Mouse (Mus musculus): Measurements from ENCODE around the gene Prr5l.
A peak's percentile ranks its signal among the peaks of the same experiment; 100 is the strongest.

The Prr5l gene

GRCm38 (mm10) chr2:101881471-101882162 lies 1.2 kb downstream of the Prr5l start:
- no peak for DNase-seq (ENCODE audit: low read depth, low spot score)

- DNase-seq (ENCODE audit: low read depth, low spot score) = peak; percentile 34
Observed at GRCm38 (mm10) chr2:101871179-101871578, 11.6 kb downstream of the Prr5l start.

- no peak for DNase-seq (ENCODE audit: low read depth, low spot score)
Observed at GRCm38 (mm10) chr2:101868683-101869082, 14.1 kb downstream of the Prr5l start.

GRCm38 (mm10) chr2:101862219-101863123 lies 20.4 kb downstream of the Prr5l start:
- DNase-seq (ENCODE audit: low read depth, low spot score) = no peak

- no peak for DNase-seq (ENCODE audit: low read depth, low spot score)
Observed at GRCm38 (mm10) chr2:101860920-101861485, 21.8 kb downstream of the Prr5l start.

GRCm38 (mm10) chr2:101856174-101856573 lies 26.7 kb downstream of the Prr5l start:
- DNase-seq (ENCODE audit: low read depth, low spot score) = no peak

GRCm38 (mm10) chr2:101854792-101855191 lies 28.0 kb downstream of the Prr5l start:
- DNase-seq (ENCODE audit: low read depth, low spot score) = no peak

- no peak for DNase-seq (ENCODE audit: low read depth, low spot score)
Observed at GRCm38 (mm10) chr2:101842756-101843155, 40.1 kb downstream of the Prr5l start.

GRCm38 (mm10) chr2:101834816-101835523 lies 47.9 kb downstream of the Prr5l start:
- no peak for DNase-seq (ENCODE audit: low read depth, low spot score)

GRCm38 (mm10) chr2:101832361-101832760 lies 50.5 kb downstream of the Prr5l start:
- no peak for DNase-seq (ENCODE audit: low read depth, low spot score)

GRCm38 (mm10) chr2:101831851-101832250 lies 51.0 kb downstream of the Prr5l start:
- DNase-seq (ENCODE audit: low read depth, low spot score) = no peak

GRCm38 (mm10) chr2:101830186-101830915 lies 52.5 kb downstream of the Prr5l start:
- DNase-seq (ENCODE audit: low read depth, low spot score) = no peak

- no peak for DNase-seq (ENCODE audit: low read depth, low spot score)
Observed at GRCm38 (mm10) chr2:101829013-101829412, 53.8 kb downstream of the Prr5l start.

- DNase-seq (ENCODE audit: low read depth, low spot score) = peak; percentile 46
Observed at GRCm38 (mm10) chr2:101828057-101828643, 54.7 kb downstream of the Prr5l start.

- no peak for DNase-seq (ENCODE audit: low read depth, low spot score)
Observed at GRCm38 (mm10) chr2:101827626-101828025, 55.2 kb downstream of the Prr5l start.

- DNase-seq (ENCODE audit: low read depth, low spot score) = no peak
Observed at GRCm38 (mm10) chr2:101826950-101827600, 55.8 kb downstream of the Prr5l start.

GRCm38 (mm10) chr2:101826186-101826707 lies 56.6 kb downstream of the Prr5l start:
- DNase-seq (ENCODE audit: low read depth, low spot score) = no peak

GRCm38 (mm10) chr2:101825226-101826120 lies 57.4 kb downstream of the Prr5l start:
- no peak for DNase-seq (ENCODE audit: low read depth, low spot score)

GRCm38 (mm10) chr2:101823821-101824220 lies 59.0 kb downstream of the Prr5l start:
- DNase-seq (ENCODE audit: low read depth, low spot score) = no peak
